Mouse (Mus musculus): Measurements from ENCODE around the gene Col6a4. TPM values are rescaled to one million over a fixed set of nuclear protein-coding genes. Genes with fewer than 3 reads are reported as not detected.

Gene Col6a4
- total RNA-seq (2021): 1 to 10 TPM in 1 of 2 experiments, under 1 TPM in 1; 0.76 to 2.1 TPM
- long read RNA-seq, experiment 1: 0 reads
- long read RNA-seq, experiment 2: 0 reads

GRCm38 (mm10) chr9:106096683-106097082 is at the start of gene Col6a4:
TSS of gene Col6a4 (minus strand) at chr9:106096783.
- Histone ChIP-seq H3K27ac (no peak within 1 kb of the TSS), H3K4me3 (no peak within 1 kb of the TSS)
- DNase-seq (ENCODE audit: low spot score in 2 of 2): no peak
- no peak for TF ChIP-seq CTCF (conservative IDR thresholded peaks at IDR 0.05)

- Histone ChIP-seq H3K27ac (no peak overlapping the region), H3K4me3 (no peak overlapping the region)
- no peak for DNase-seq (ENCODE audit: low spot score in 2 of 2)
- no peak for TF ChIP-seq CTCF (conservative IDR thresholded peaks at IDR 0.05)
These were observed 49.0 kb upstream of the Col6a4 start for GRCm38 (mm10) chr9:106145582-106145981.

- no peak overlapping the region for H3K27ac ChIP-seq
- no peak for TF ChIP-seq CTCF (conservative IDR thresholded peaks at IDR 0.05)
- DNase-seq (ENCODE audit: low spot score in 2 of 2): peak; percentile 36 to 48
These were observed 47.6 kb upstream of the Col6a4 start for GRCm38 (mm10) chr9:106144176-106144575.

GRCm38 (mm10) chr9:106141955-106142354 is 45.4 kb upstream of the Col6a4 start:
- no peak overlapping the region for H3K27ac ChIP-seq
- no peak overlapping the region for H3K4me3 ChIP-seq
- no peak for TF ChIP-seq CTCF (conservative IDR thresholded peaks at IDR 0.05)
- DNase-seq (ENCODE audit: low spot score in 2 of 2): no peak

More at GRCm38 (mm10) chr9:106144176-106144575, 47.6 kb upstream of the Col6a4 start:
- no peak overlapping the region for H3K4me3 ChIP-seq

GRCm38 (mm10) chr9:106139763-106140162 is 43.2 kb upstream of the Col6a4 start:
- H3K4me3 ChIP-seq: no peak overlapping the region
- DNase-seq (ENCODE audit: low spot score in 2 of 2): no peak
- TF ChIP-seq CTCF (conservative IDR thresholded peaks at IDR 0.05): no peak
- no peak overlapping the region for H3K27ac ChIP-seq

GRCm38 (mm10) chr9:106137671-106138216 is 41.2 kb upstream of the Col6a4 start:
- DNase-seq (ENCODE audit: low spot score in 2 of 2): no peak
- Histone ChIP-seq H3K4me3 (no peak overlapping the region), H3K27ac (no peak overlapping the region)
- no peak for TF ChIP-seq CTCF (conservative IDR thresholded peaks at IDR 0.05)

- DNase-seq (ENCODE audit: low spot score in 2 of 2): no peak
- TF ChIP-seq CTCF (conservative IDR thresholded peaks at IDR 0.05): no peak
- H3K27ac ChIP-seq: no peak overlapping the region
- no peak overlapping the region for H3K4me3 ChIP-seq
These were observed 33.7 kb upstream of the Col6a4 start for GRCm38 (mm10) chr9:106130250-106130649.

GRCm38 (mm10) chr9:106129072-106129471 is 32.5 kb upstream of the Col6a4 start:
- no peak overlapping the region for H3K4me3 ChIP-seq
- TF ChIP-seq CTCF (conservative IDR thresholded peaks at IDR 0.05): no peak
- H3K27ac ChIP-seq: no peak overlapping the region
- DNase-seq (ENCODE audit: low spot score in 2 of 2): no peak

- no peak for DNase-seq (ENCODE audit: low spot score in 2 of 2)
- H3K4me3 ChIP-seq: no peak overlapping the region
- TF ChIP-seq CTCF (conservative IDR thresholded peaks at IDR 0.05): no peak
- no peak overlapping the region for H3K27ac ChIP-seq
These were observed 30.2 kb upstream of the Col6a4 start for GRCm38 (mm10) chr9:106126786-106127251.

GRCm38 (mm10) chr9:106123599-106123998 is 27.0 kb upstream of the Col6a4 start:
- peak; percentile 30 to 46 for DNase-seq (ENCODE audit: low spot score in 2 of 2)
- Histone ChIP-seq H3K27ac (no peak overlapping the region), H3K4me3 (no peak overlapping the region)
- peak; percentile 85 for TF ChIP-seq CTCF (conservative IDR thresholded peaks at IDR 0.05)

GRCm38 (mm10) chr9:106119075-106119474 is 22.5 kb upstream of the Col6a4 start:
- TF ChIP-seq CTCF (conservative IDR thresholded peaks at IDR 0.05): no peak
- no peak overlapping the region for H3K4me3 ChIP-seq
- H3K27ac ChIP-seq: no peak overlapping the region
- no peak for DNase-seq (ENCODE audit: low spot score in 2 of 2)

GRCm38 (mm10) chr9:106115801-106116424 is 19.3 kb upstream of the Col6a4 start:
- H3K4me3 ChIP-seq: no peak overlapping the region
- no peak overlapping the region for H3K27ac ChIP-seq
- no peak for TF ChIP-seq CTCF (conservative IDR thresholded peaks at IDR 0.05)
- no peak for DNase-seq (ENCODE audit: low spot score in 2 of 2)

GRCm38 (mm10) chr9:106112770-106113423 is 16.3 kb upstream of the Col6a4 start:
- TF ChIP-seq CTCF (conservative IDR thresholded peaks at IDR 0.05): peak; percentile 97
- H3K4me3 ChIP-seq: no peak overlapping the region
- H3K27ac ChIP-seq: peak overlapping the region; percentile 33; the same call in 1 of the 2 replicates
- peak; percentile 80 to 90 for DNase-seq (ENCODE audit: low spot score in 2 of 2)
